10 mouse cellular contexts compared by ENCODE assay signal in genomic region chrX:159963925-159964324, GRCm38 (mm10). TPM values are rescaled to one million over a fixed set of nuclear protein-coding genes. Genes with fewer than 3 reads are reported as not detected.
DNase-seq lines count a peak whose midpoint lies in the region; ATAC-seq and TF ChIP-seq lines count a peak whose summit lies in the region.
"Had no signal": no experiment of that assay in that cellular context is flagged by ENCODE, and none has a peak within 500 bp of the region (broad histone marks: within the 10 kb centered on the region; RNA-seq: fewer than 3 reads in every experiment).

No protein-coding gene starts in this region.

- no peak overlapping the region for H3K4me2 ChIP-seq in forebrain, postnatal 0 days (ENCODE audit: low read depth)
- H3K4me2 ChIP-seq: heart, embryonic 11.5 days had no signal

- peak; percentile 27 to 44 for DNase-seq in left cerebral cortex, postnatal 10 days (ENCODE audit: extremely low spot score in 1 of 2, low spot score in 2 of 2)
- DNase-seq in left cerebral cortex, adult 2 months (ENCODE audit: extremely low spot score in 1 of 2, low spot score in 2 of 2), result no peak
- DNase-seq in cerebellum, adult 18-20 months, result peak; percentile 79 to 84
- DNase-seq in forebrain, postnatal 0 days, result peak; percentile 73
- DNase-seq in left cerebral cortex, postnatal 4 days, result peak; percentile 87
- no peak for DNase-seq in liver
- no peak for DNase-seq in kidney, postnatal 25 days

- H3K36me3 ChIP-seq in forebrain, postnatal 0 days (ENCODE audit: insufficient read depth), result no peaks in the 10 kb centered on the region

- no peaks in the 10 kb centered on the region for H3K4me1 ChIP-seq in forebrain, postnatal 0 days (ENCODE audit: insufficient read depth)

- H3K4me3 ChIP-seq in left cerebral cortex, adult 2 months, result no peak overlapping the region
- H3K4me3 ChIP-seq in forebrain, postnatal 0 days (ENCODE audit: low read depth, low read length), result no peak overlapping the region

- no peak overlapping the region for H3K27ac ChIP-seq in left cerebral cortex, adult 2 months
- no peak overlapping the region for H3K27ac ChIP-seq in forebrain, postnatal 0 days (ENCODE audit: low read depth, low read length)

- 64% methylated on average over 9 of the region's 9 CpGs for WGBS in forebrain, postnatal 0 days

- H3K9ac ChIP-seq in forebrain, postnatal 0 days, result no peak overlapping the region

- no peak for TF ChIP-seq CTCF in left cerebral cortex, adult 2 months (IDR thresholded peaks at IDR 0.05)
- TF ChIP-seq CTCF in forebrain, postnatal 0 days (IDR thresholded peaks at IDR 0.05; ENCODE audit: low read depth), result no peak

- no peaks in the 10 kb centered on the region for H3K27me3 ChIP-seq in forebrain, postnatal 0 days (ENCODE audit: insufficient read depth, low read length)

- intact Hi-C loops in left cerebral cortex, postnatal 10 days (cut with DNase I), result loop anchor here (2.0 kb wide), 1 partner anchor 337 kb away; the partner anchor contains the start of gene Sh3kbp1
- intact Hi-C loops in left cerebral cortex, adult 2 months (cut with DNase I), result loop anchor here (2.0 to 5.0 kb wide), 2 partner anchors 337 to 432 kb away; partner anchors contain the start of gene Sh3kbp1
- intact Hi-C loops in left cerebral cortex, postnatal 4 days (cut with DNase I), result loop anchor here (5.0 kb wide), 1 partner anchor 337 kb away; the partner anchor contains the start of gene Sh3kbp1

- no peaks in the 10 kb centered on the region for H3K9me3 ChIP-seq in forebrain, postnatal 0 days (ENCODE audit: low read length)

- peak; percentile 91 for ATAC-seq in forebrain, postnatal 0 days
- no peak for ATAC-seq in inflammation-experienced regulatory T-cells, adult 6 months
- ATAC-seq: activated CD4-positive, CD25-positive, alpha-beta regulatory T cell, adult 4 months had no signal

RNA-seq across cellular contexts. Expression of gene Map3k15, which starts 24.3 kb away (rescaled TPM):
- total RNA-seq in left cerebral cortex, postnatal 10 days (2021), result 1 to 10 TPM; 1.0 to 1.2 TPM
- total RNA-seq in left cerebral cortex, adult 2 months (2021), result 1 to 10 TPM in 1 of 2 experiments, under 1 TPM in 1; 0.68 to 1.3 TPM
- total RNA-seq in forebrain, postnatal 0 days (2014; rRNA removed), result 1.2 and 1.3 TPM in 2 replicates
- 0.21 and 0.22 TPM in 2 replicates for polyA plus RNA-seq in forebrain, postnatal 0 days (2015; fragmentation: Nextera tagmentation; extraction: Ambion mirVana)
- total RNA-seq in left cerebral cortex, postnatal 4 days (2021), result 1 to 10 TPM; 1.4 to 2.0 TPM
- under 1 TPM; 0.44 to 0.70 (median 0.64) TPM for polyA plus RNA-seq in inflammation-experienced regulatory T-cells, adult 6 months (2017; shearing (Covaris generic))

Comparison
In these comparisons a context has a peak if more than half of its experiments do, and no peak if none do; other contexts are left out.
1. DNase-seq: peak in left cerebral cortex, postnatal 10 days (2 of 2), cerebellum, adult 18-20 months (2 of 2), forebrain, postnatal 0 days (single experiment) and left cerebral cortex, postnatal 4 days (single experiment); none in left cerebral cortex, adult 2 months (0 of 2), liver (single experiment) and kidney, postnatal 25 days (0 of 2).